Mouse (Mus musculus) frontal cortex, adult (tissue): ENCODE measurements around the gene Gm28308.

ENCODE experiments used
- ATAC-seq: cut with Nextera tagmentation; 2 replicates; pipeline ENCODE4 v1.9.2; 2017; ENCODE audit warnings: mild to moderate bottlenecking, moderate library complexity, mixed read lengths; ENCODE audit not compliant: low TSS enrichment

Gene Gm28308

GRCm38 (mm10) chr6:52246916-52247315, 33.8 kb upstream of the Gm28308 start:
- ATAC-seq, result no peak

GRCm38 (mm10) chr6:52246403-52246803, 33.3 kb upstream of the Gm28308 start:
- ATAC-seq, result no peak

GRCm38 (mm10) chr6:52245757-52246142, 32.6 kb upstream of the Gm28308 start, which contains the start of gene Hoxa11:
Hoxa11 (minus strand) TSS chr6:52245810.
- no peak for ATAC-seq

GRCm38 (mm10) chr6:52245040-52245756, 32.1 kb upstream of the Gm28308 start:
- no peak for ATAC-seq

- no peak for ATAC-seq
These were observed 31.4 kb upstream of the Gm28308 start for GRCm38 (mm10) chr6:52244471-52245039.

- no peak for ATAC-seq
These were observed 30.6 kb upstream of the Gm28308 start for GRCm38 (mm10) chr6:52243681-52244121.

- ATAC-seq, result no peak
These were observed 29.7 kb upstream of the Gm28308 start for GRCm38 (mm10) chr6:52242801-52243332.

GRCm38 (mm10) chr6:52241001-52241621, 28.0 kb upstream of the Gm28308 start:
- ATAC-seq, result no peak

- no peak for ATAC-seq
These were observed 27.4 kb upstream of the Gm28308 start, which contains the start of gene Hoxa10 for GRCm38 (mm10) chr6:52240389-52241000. Hoxa10 (minus strand) TSS chr6:52240854.

- no peak for ATAC-seq
These were observed 26.7 kb upstream of the Gm28308 start for GRCm38 (mm10) chr6:52239625-52240388.

- no peak for ATAC-seq
These were observed 25.8 kb upstream of the Gm28308 start for GRCm38 (mm10) chr6:52238976-52239375.

GRCm38 (mm10) chr6:52238155-52238545, 25.0 kb upstream of the Gm28308 start:
- no peak for ATAC-seq

- ATAC-seq, result no peak
These were observed 24.4 kb upstream of the Gm28308 start for GRCm38 (mm10) chr6:52237346-52238154.

- no peak for ATAC-seq
These were observed 23.7 kb upstream of the Gm28308 start for GRCm38 (mm10) chr6:52236806-52237205.

GRCm38 (mm10) chr6:52235866-52236265, 22.7 kb upstream of the Gm28308 start:
- ATAC-seq, result no peak

- ATAC-seq, result no peak
These were observed 22.1 kb upstream of the Gm28308 start for GRCm38 (mm10) chr6:52235267-52235666.

GRCm38 (mm10) chr6:52234428-52235140, 21.4 kb upstream of the Gm28308 start:
- no peak for ATAC-seq

- ATAC-seq, result no peak
These were observed 20.6 kb upstream of the Gm28308 start for GRCm38 (mm10) chr6:52233546-52234427.

GRCm38 (mm10) chr6:52232984-52233545, 19.9 kb upstream of the Gm28308 start:
- no peak for ATAC-seq
